Mouse (Mus musculus): ENCODE measurements around the gene Ispd. TPM values are rescaled to one million over a fixed set of nuclear protein-coding genes. Genes with fewer than 3 reads are reported as not detected.

Gene Ispd
- polyA plus RNA-seq, 1 experiment: 1.8 TPM

DNA sequence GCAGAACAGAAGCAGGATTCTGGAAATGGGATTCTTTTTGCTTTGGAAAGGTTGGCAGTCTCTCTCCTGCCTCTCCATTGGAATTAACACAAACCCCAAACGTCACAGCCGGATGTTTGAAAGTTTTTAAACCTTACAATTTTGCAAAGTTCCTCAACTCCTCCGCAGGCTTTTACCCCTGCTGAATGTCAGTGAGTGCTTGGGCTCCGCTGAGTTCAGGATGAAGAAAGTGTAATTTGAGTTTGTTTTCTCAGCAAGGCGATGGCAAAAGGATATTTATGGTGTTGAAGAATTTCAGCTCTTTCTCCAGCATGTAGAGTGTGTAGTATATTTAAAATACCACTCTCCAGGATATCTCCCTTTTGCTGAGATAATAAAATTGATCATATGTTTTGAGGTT lies 336.3 kb downstream of the Ispd start:
- no peak for TF ChIP-seq CTCF (IDR thresholded peaks at IDR 0.05; ENCODE audit: insufficient read depth, low read length)
- no peak for TF ChIP-seq POLR2A (IDR thresholded peaks at IDR 0.05; ENCODE audit: borderline replicate concordance, extremely low read depth, low read depth, low read length)
- DNase-seq: no peak
- H3K4me3 ChIP-seq (replicated peaks; ENCODE audit: extremely low read depth, low read depth, low read length): no peak overlapping the region
- 61% methylated on average over 5 of the region's 5 CpGs for WGBS
- H3K4me1 ChIP-seq (ENCODE audit: control insufficient read depth, insufficient read depth, low read length): peaks cover 2% of the 10 kb centered on the region; the same call in 1 of the 2 replicates

DNA sequence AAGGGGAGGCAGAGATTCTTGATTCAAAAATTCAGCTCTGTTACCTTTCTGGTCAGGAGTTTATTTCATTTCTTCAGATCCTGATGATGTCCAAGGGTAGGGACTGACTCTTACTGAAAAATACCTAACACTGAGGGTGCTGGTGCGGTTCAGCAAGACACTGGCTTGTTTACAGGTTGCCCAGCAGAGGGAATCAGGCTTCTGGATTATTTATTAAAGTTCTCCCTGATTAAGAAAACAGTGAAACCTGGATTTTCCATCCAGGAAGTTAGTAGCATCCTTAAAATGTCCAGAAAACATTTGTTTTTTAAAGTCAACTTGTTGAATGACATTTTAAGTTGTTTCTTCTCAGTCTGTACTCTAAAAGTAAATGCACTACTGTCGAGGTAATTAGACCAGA lies 337.2 kb downstream of the Ispd start:
- 65% methylated on average over 2 of the region's 2 CpGs for WGBS

DNA sequence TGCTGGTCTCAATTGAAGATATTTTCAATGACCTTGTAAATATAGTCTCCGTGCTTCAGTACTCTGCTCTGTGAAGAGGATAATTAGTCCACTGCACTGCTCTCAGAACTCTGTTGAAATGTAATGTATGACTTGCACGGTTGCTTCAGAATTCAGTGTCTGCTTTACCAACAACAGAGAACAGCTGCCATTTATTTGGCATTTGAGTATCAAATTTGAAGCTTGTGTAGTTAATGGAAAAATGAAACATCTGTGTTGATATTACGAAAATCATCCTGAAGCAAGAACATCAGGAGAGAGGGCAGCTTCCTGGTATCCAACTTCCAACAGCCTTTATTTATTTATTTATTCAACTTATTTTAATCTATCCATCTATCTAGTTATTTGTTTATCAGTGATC lies 337.8 kb downstream of the Ispd start:
- 62% methylated on average over 3 of the region's 3 CpGs for WGBS
- DNase-seq: no peak
- TF ChIP-seq POLR2A (IDR thresholded peaks at IDR 0.05; ENCODE audit: borderline replicate concordance, extremely low read depth, low read depth, low read length): no peak
- no peak for TF ChIP-seq CTCF (IDR thresholded peaks at IDR 0.05; ENCODE audit: insufficient read depth, low read length)
- peaks cover 6% of the 10 kb centered on the region for H3K4me1 ChIP-seq (ENCODE audit: control insufficient read depth, insufficient read depth, low read length)
- H3K4me3 ChIP-seq (replicated peaks; ENCODE audit: extremely low read depth, low read depth, low read length): no peak overlapping the region

More for the DNA sequence above, 337.2 kb downstream of the Ispd start:
- H3K4me1 ChIP-seq (ENCODE audit: control insufficient read depth, insufficient read depth, low read length): peaks cover 6% of the 10 kb centered on the region
- no peak for DNase-seq
- TF ChIP-seq POLR2A (IDR thresholded peaks at IDR 0.05; ENCODE audit: borderline replicate concordance, extremely low read depth, low read depth, low read length) (no peak), CTCF (IDR thresholded peaks at IDR 0.05; ENCODE audit: insufficient read depth, low read length) (no peak)
- H3K4me3 ChIP-seq (replicated peaks; ENCODE audit: extremely low read depth, low read depth, low read length): no peak overlapping the region

DNA sequence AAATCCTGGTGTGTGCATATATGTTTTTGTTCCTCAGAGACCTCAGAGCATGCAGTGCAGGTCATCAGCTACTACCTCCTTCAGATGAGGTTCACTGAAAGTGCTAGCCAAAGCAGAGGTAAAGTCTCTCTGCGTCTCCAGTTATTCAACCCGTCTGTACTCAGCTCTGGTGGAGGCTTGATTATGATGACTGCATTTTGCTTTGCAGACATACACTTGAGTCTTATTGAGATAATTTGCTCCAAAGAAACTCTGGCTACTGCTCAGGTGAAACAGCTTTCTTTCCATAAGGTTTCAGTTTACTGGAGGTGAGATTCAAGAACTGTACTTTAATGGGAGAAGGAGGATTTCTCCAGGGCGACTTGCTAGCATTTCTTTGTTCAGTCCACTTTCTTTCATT lies 339.5 kb downstream of the Ispd start:
- TF ChIP-seq POLR2A (IDR thresholded peaks at IDR 0.05; ENCODE audit: borderline replicate concordance, extremely low read depth, low read depth, low read length): no peak
- no peak for TF ChIP-seq CTCF (IDR thresholded peaks at IDR 0.05; ENCODE audit: insufficient read depth, low read length)
- no peak for DNase-seq
- H3K4me1 ChIP-seq (ENCODE audit: control insufficient read depth, insufficient read depth, low read length): peaks cover 6% of the 10 kb centered on the region
- no peak overlapping the region for H3K4me3 ChIP-seq (replicated peaks; ENCODE audit: extremely low read depth, low read depth, low read length)
- 74% methylated on average over 3 of the region's 3 CpGs for WGBS

DNA sequence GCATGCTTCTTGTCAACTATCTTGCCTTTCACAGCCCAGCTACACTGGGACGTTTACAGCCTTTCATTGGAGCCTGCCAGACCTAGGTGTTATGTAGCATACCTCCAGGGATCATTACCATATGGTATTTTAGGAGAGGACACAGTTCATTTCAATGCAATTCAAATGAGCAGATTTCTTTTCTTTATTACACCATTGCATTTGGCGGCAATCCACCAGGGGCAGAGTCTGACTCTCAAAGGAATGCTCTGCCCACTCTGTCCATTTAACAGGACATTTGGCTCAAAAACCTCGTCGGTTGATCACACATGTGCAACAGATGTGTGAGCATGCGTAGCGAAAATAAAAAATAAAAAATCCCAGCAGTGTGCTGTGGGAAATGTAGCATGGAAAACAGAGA lies 340.0 kb downstream of the Ispd start:
- no peak for TF ChIP-seq CTCF (IDR thresholded peaks at IDR 0.05; ENCODE audit: insufficient read depth, low read length)
- no peak for TF ChIP-seq POLR2A (IDR thresholded peaks at IDR 0.05; ENCODE audit: borderline replicate concordance, extremely low read depth, low read depth, low read length)
- Histone ChIP-seq H3K4me3 (replicated peaks; ENCODE audit: extremely low read depth, low read depth, low read length) (no peak overlapping the region), H3K4me1 (ENCODE audit: control insufficient read depth, insufficient read depth, low read length) (peaks cover 6% of the 10 kb centered on the region)
- no peak for DNase-seq
- 60% methylated on average over 6 of the region's 6 CpGs for WGBS

DNA sequence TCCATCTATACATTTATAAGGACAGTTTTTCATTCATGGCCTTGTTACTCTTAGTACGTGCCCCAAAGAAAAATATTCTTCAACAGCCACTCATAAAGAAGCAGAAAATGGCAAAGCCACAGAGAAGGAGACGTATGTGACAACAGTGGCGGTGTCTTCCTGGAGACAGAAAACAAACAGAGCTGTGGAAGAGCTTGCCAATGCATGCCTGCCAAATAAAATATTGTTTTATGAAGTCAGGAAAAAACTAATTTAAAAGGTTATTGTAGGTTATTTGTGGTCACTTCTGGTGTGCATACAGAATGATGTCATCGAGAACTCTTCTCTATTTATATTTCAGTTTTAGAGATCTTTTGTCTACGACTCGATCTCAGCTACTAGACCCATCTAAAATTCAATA lies 341.5 kb downstream of the Ispd start:
- no peak overlapping the region for H3K4me3 ChIP-seq (replicated peaks; ENCODE audit: extremely low read depth, low read depth, low read length)
- TF ChIP-seq CTCF (IDR thresholded peaks at IDR 0.05; ENCODE audit: insufficient read depth, low read length) (no peak), POLR2A (IDR thresholded peaks at IDR 0.05; ENCODE audit: borderline replicate concordance, extremely low read depth, low read depth, low read length) (no peak)
- DNase-seq: no peak
- peaks cover 6% of the 10 kb centered on the region for H3K4me1 ChIP-seq (ENCODE audit: control insufficient read depth, insufficient read depth, low read length)
- 23% methylated on average over 6 of the region's 6 CpGs for WGBS

DNA sequence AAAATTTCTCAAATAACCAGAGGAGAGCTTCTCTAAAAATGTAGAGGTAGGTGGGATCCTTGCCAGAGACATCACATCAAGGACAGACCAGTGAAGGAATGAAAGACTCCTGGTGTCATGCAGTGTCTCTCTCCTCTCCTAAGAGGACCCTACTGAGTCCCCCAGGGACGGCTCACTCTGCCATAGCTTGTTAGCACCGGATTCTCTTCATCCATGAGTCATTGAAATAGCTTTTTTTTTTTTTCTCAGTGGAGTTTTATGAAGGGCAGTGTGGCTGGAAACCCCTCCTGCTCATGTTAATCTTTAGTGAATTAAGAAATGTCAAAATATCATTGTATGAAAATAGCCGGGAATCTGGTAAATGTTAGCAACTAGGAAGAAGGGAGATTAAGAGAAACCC lies 342.1 kb downstream of the Ispd start:
- no peak overlapping the region for H3K4me3 ChIP-seq (replicated peaks; ENCODE audit: extremely low read depth, low read depth, low read length)
- DNase-seq: no peak

DNA sequence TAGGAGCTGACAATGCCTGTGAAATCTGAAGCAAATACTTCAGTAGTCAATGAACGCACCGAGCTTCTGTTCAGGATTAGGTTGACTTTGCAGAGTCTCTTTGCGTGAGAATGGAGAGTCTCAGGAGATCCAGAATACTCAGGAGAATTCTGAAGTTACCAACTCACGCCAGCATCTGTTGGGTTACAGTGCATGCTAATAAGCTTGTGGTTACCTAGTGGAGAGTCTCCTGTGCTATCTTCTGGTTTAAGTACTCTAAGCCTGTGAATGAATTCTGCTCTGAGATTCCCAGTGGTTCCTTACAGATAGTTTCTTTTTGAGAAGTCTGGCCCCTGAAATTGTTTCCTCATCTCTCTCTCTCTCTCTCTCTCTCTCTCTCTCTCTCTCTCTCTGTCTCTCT lies 343.0 kb downstream of the Ispd start:
- no peak for DNase-seq
- peaks cover 6% of the 10 kb centered on the region for H3K4me1 ChIP-seq (ENCODE audit: control insufficient read depth, insufficient read depth, low read length)
- 81% methylated on average over 4 of the region's 4 CpGs for WGBS
- TF ChIP-seq CTCF (IDR thresholded peaks at IDR 0.05; ENCODE audit: insufficient read depth, low read length) (no peak), POLR2A (IDR thresholded peaks at IDR 0.05; ENCODE audit: borderline replicate concordance, extremely low read depth, low read depth, low read length) (no peak)
- H3K4me3 ChIP-seq (replicated peaks; ENCODE audit: extremely low read depth, low read depth, low read length): no peak overlapping the region

More for the DNA sequence above, 342.1 kb downstream of the Ispd start:
- peaks cover 6% of the 10 kb centered on the region for H3K4me1 ChIP-seq (ENCODE audit: control insufficient read depth, insufficient read depth, low read length)
- no peak for TF ChIP-seq POLR2A (IDR thresholded peaks at IDR 0.05; ENCODE audit: borderline replicate concordance, extremely low read depth, low read depth, low read length)
- TF ChIP-seq CTCF (IDR thresholded peaks at IDR 0.05; ENCODE audit: insufficient read depth, low read length): no peak
- WGBS: 52% methylated on average over 3 of the region's 3 CpGs

DNA sequence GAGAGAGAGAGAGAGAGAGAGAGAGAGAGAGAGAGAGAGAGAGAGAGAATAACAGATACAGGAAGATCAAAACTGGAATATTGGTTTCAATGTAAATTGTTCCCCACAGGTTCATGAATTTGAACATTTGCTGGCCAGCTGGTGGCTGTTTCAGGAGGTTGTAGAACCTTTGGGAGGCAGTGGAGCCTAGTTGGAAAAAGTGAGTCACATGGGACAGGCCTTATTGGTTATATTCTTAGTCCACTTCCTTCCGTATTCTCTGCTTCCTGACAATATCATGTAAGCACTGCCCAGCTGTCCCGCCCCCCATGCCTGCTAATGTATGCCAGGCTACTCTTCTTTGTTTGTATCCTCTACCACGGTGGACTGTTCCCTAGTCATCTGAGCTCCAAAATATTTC lies 344.0 kb downstream of the Ispd start:
- WGBS: 68% methylated on average over 3 of the region's 3 CpGs
- H3K4me3 ChIP-seq (replicated peaks; ENCODE audit: extremely low read depth, low read depth, low read length): no peak overlapping the region
- DNase-seq: no peak
- TF ChIP-seq POLR2A (IDR thresholded peaks at IDR 0.05; ENCODE audit: borderline replicate concordance, extremely low read depth, low read depth, low read length) (no peak), CTCF (IDR thresholded peaks at IDR 0.05; ENCODE audit: insufficient read depth, low read length) (no peak)
- H3K4me1 ChIP-seq (ENCODE audit: control insufficient read depth, insufficient read depth, low read length): peaks cover 6% of the 10 kb centered on the region

DNA sequence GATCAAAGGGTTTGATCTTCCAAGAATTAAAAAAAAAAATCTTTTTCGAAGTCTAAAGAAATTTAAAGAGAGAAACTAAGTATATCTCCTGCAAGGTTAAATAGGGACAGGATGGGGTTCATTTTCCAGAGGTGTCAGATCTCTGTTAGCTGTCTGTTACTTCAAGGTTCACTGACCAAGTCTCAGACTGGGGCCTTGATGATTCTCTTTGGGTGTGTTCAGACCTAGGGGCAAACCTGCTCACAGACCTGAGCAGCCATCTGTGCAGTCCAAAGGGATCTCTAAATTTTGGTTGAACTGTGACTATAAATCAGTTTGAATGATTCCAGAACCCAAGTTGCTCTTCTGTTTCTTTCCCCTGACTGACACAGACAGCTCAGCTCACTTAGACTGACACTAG lies 344.8 kb downstream of the Ispd start:
- H3K4me1 ChIP-seq (ENCODE audit: control insufficient read depth, insufficient read depth, low read length): peaks cover 6% of the 10 kb centered on the region
- 36% methylated on average over 1 of the region's 1 CpGs for WGBS
- no peak overlapping the region for H3K4me3 ChIP-seq (replicated peaks; ENCODE audit: extremely low read depth, low read depth, low read length)
- DNase-seq: no peak
- TF ChIP-seq POLR2A (IDR thresholded peaks at IDR 0.05; ENCODE audit: borderline replicate concordance, extremely low read depth, low read depth, low read length) (no peak), CTCF (IDR thresholded peaks at IDR 0.05; ENCODE audit: insufficient read depth, low read length) (no peak)
